Mouse (Mus musculus): Measurements from ENCODE around the gene Ugt1a5.

- no peak for TF ChIP-seq CTCF (IDR thresholded peaks at IDR 0.05; ENCODE audit: extremely low read depth, insufficient read depth, insufficient read length, insufficient replicate concordance)
- no peak for TF ChIP-seq POLR2A (IDR thresholded peaks at IDR 0.05; ENCODE audit: low read depth, low read length)
Observed at GRCm38 (mm10) chr1:88260114-88260513, 94.3 kb downstream of the Ugt1a5 start.
